Mouse (Mus musculus): ENCODE results near the gene Nrip1.

Gene Nrip1

GRCm38 (mm10) chr16:76312887-76313420 lies 60.7 kb downstream of the Nrip1 start:
- DNase-seq, result no peak

DNA sequence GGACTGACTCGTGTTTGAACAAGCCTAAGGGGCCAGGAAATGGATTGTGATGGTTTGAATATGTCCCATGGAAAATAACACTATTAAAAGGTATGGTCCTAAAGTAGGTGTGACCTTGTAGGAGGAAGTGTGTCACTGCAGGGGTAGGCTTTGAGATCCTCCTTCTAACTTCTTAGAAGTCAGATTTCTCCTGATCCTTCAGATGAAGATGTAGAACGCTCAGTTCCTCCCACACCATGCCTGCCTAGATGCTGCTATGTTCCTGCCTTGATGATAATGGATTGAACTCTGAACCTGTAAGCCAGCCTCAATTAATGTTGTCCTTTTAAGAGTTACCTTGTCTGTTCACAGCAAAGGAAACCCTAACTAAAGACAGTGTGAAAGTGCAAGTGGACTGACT lies 62.8 kb downstream of the Nrip1 start:
- no peak for DNase-seq

- no peak for DNase-seq
Observed at GRCm38 (mm10) chr16:76310286-76310685, 63.3 kb downstream of the Nrip1 start.

GRCm38 (mm10) chr16:76309280-76309679 lies 64.3 kb downstream of the Nrip1 start:
- DNase-seq, result no peak

DNA sequence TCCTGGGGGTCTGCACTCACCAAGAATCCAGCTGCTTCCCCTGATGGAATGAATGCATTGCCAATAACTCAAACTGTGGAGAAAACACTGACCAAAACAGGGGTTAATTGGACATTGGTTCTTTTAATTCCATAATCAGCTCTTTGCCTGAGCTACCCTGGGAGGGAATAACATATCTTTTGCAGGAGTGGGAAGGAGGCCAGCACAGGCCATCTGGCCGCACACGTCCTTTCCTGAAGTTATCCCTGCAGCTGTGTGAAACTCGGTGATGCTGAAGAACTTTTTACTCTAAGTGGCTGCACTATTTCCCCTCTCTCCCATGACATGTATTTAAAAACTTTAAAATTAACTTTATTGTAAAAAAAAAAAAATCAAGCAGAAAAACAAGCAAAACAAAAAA lies 66.6 kb downstream of the Nrip1 start:
- peak; percentile 42 for DNase-seq

- DNase-seq, result no peak
Observed at GRCm38 (mm10) chr16:76306446-76306845, 67.2 kb downstream of the Nrip1 start.

GRCm38 (mm10) chr16:76303436-76303835 lies 70.2 kb downstream of the Nrip1 start:
- DNase-seq, result no peak

GRCm38 (mm10) chr16:76301728-76302050 lies 71.9 kb downstream of the Nrip1 start:
- no peak for DNase-seq

GRCm38 (mm10) chr16:76301037-76301727 lies 72.4 kb downstream of the Nrip1 start:
- peak; percentile 48 for DNase-seq

GRCm38 (mm10) chr16:76300452-76300851 lies 73.2 kb downstream of the Nrip1 start:
- DNase-seq, result no peak

DNA sequence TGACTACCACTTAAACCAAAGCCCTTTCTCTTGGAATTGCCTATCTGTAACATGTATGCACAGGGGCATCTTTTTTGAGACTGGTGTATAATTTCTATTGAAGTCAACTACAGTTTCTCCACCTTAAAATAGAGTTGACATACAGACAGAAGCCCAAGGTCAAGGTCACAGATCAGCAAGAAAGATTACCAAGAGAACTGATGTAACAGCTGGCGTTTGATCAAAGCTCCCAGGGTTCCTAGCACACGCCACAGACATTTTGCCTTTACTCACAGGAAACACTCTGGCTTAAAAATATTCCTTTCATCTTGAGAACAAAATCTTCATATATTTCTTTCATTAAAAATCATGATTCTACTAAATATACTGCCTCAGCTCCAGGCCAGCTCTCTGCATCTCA lies 74.1 kb downstream of the Nrip1 start:
- no peak for DNase-seq

- no peak for DNase-seq
Observed at GRCm38 (mm10) chr16:76295322-76295721, 78.3 kb downstream of the Nrip1 start.

- DNase-seq, result no peak
Observed at GRCm38 (mm10) chr16:76294550-76294949, 79.1 kb downstream of the Nrip1 start.

GRCm38 (mm10) chr16:76293765-76294463 lies 79.7 kb downstream of the Nrip1 start:
- DNase-seq, result no peak

DNA sequence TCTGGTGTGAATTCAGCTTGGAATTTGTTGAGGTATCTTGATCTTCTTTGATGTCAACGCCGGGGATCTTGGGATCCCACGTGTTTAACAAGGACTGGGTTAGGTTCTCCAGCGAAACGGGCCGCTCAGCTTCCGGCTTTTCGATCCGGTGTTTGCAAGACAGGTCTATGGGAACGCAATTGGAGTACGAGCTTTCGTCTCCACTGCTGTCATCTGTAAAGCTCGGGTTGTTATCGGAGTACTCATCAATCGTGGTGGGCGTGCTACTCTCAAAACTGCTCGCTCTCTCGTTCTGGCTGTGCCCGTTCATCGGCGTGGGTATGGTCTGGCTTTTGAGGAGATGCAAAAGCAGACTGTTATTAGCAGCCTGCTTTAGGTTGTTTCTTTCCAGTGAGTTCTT lies 80.5 kb downstream of the Nrip1 start:
- no peak for DNase-seq

GRCm38 (mm10) chr16:76292656-76293055 lies 81.0 kb downstream of the Nrip1 start:
- DNase-seq, result no peak

DNA sequence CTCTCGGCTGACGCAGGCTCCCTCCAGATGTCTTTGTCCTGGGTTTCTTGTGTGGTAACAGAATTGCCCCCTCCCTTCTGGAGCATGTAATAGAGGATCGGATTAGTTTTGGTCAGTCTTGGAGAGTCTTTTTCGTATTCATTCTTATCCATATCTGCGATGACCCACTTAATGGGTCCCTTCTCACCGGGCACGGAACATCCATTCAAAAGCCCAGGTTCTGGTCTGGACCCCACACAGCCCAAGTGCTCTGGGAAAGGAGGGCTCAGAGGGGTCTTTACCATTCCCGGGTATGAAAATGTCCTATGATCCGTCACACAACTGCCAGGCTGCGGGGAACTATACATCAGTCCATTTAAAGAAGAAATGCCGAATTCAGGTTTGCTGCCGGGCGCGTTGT lies 82.3 kb downstream of the Nrip1 start:
- no peak for DNase-seq

DNA sequence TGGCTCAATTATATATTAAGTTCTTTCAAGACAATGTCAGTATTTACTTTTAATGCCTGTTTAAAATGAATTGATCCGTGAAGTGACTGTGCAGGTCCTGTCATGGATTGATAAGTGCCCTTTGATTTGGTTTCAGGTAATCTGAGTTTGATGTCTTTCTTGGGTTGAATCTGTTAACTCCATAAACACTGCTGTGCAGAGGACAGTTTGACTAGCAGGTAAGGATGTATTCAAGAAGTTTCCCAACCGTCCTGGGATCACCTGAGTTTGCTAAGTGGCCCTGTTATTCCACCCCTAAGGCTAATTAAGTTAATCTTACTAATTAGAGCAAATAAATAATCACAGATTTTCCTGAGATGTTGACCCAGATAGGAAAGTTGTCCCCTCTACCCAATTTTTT lies 84.1 kb downstream of the Nrip1 start:
- no peak for DNase-seq

GRCm38 (mm10) chr16:76283796-76284195 lies 89.8 kb downstream of the Nrip1 start:
- no peak for DNase-seq

DNA sequence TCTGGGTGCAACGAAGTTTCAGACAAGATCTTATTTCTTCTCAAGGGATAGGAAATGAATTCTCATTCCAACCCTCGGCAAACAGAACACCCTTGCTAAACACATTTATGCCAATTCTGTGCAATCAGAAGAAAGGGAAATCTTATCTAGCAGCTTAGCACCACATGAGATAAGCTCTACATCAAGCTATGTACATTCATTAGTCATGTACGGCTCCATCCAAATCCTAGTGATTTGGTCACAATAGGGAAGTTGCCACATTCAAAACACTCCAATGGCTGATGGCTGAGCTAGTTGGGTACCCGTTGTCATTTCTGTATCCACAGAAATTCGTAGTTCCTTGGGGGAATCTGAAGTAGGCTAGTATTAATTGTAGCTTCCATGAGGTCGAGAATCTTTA lies 91.8 kb downstream of the Nrip1 start:
- no peak for DNase-seq

- DNase-seq, result no peak
Observed at GRCm38 (mm10) chr16:76280365-76280764, 93.3 kb downstream of the Nrip1 start.

DNA sequence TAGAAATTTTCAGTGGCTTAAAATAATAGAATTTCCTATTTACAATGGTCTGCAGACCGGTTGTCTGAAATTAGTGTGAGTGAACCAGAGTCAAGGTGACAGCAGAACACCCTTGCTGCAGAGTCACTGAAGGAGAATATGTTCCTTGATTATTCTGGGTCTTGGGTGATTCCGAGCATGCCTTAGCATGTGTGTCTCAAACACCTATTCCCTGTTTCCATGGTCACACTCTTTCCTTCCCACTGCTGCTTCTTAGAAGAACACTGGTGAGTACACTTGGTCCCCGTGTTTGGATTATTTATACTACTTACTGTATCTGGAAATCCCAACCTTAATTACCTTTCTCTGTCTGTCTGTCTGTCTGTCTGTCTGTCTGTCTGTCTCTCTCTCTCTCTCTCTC lies 97.4 kb downstream of the Nrip1 start:
- no peak for DNase-seq

DNA sequence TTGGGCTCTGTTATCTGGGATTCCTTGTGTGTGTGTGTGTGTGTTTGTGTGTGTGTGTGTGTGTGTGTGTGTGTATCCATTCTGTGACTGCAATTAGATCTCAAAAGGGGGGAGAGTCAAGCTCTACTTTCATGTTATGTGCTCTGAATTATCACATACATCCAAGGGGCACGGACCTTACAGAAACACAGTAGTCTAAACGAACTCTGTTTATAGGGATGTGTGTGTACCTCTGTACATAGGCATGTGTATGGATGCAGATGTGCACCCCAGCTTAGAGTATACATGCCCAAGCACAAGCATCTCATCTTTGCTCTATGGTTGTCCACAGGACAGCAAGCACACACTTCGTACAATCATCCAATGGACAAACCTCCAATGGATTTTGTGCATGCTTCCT lies 98.0 kb downstream of the Nrip1 start:
- no peak for DNase-seq

- DNase-seq, result peak; percentile 47
Observed at GRCm38 (mm10) chr16:76275166-76275565, 98.5 kb downstream of the Nrip1 start.
